Mouse (Mus musculus) limb, embryonic 11.5 days (tissue): ENCODE measurements around the gene Atp5h. TPM values are rescaled to one million over a fixed set of nuclear protein-coding genes. Genes with fewer than 3 reads are reported as not detected.
"Not testable (repeated sequence)": the region's sequence is repeated elsewhere in the genome, so short reads cannot be mapped to it uniquely, and the experiment has no call there.

Experiments
- ATAC-seq: fragments of 200-750 bp; cut with Nextera tagmentation; 2 replicates; pipeline ENCODE4 v1.8.0; 2017; ENCODE audit warnings: low read depth; ENCODE audit not compliant: insufficient number of reproducible peaks, low FRiP score, low TSS enrichment
- DNase-seq: peaks from one replicate; pipeline ENCODE4 v3.0.0-alpha.2; 2015; ENCODE audit warnings: low spot score
- H3K27ac ChIP-seq: fragments of 300-500 bp; sonication (generic); replicated peaks from 2 replicates; pipeline ENCODE4 v1.5.1; 2014; ENCODE audit warnings: low read depth, mild to moderate bottlenecking, low read length
- H3K27me3 ChIP-seq: fragments of 300-500 bp; sonication (generic); 2 replicates; pipeline ENCODE4 v1.6.1; 2014; ENCODE audit warnings: mild to moderate bottlenecking, low read length, mixed read lengths; ENCODE audit not compliant: control insufficient read depth, insufficient read depth
- H3K36me3 ChIP-seq: fragments of 300-500 bp; sonication (generic); 2 replicates; pipeline ENCODE4 v1.6.1; 2014; ENCODE audit warnings: mild to moderate bottlenecking, low read length, moderate library complexity, mixed read lengths; ENCODE audit not compliant: control insufficient read depth, insufficient read depth
- H3K4me1 ChIP-seq: fragments of 300-500 bp; sonication (generic); 2 replicates; pipeline ENCODE4 v1.6.1; 2014; ENCODE audit warnings: low read length, mixed read lengths; ENCODE audit not compliant: control insufficient read depth, insufficient read depth
- H3K4me2 ChIP-seq: fragments of 300-500 bp; sonication (generic); 2 replicates; pipeline ENCODE4 v1.6.1; 2014; ENCODE audit warnings: low read depth, mild to moderate bottlenecking, moderate library complexity; ENCODE audit not compliant: severe bottlenecking
- H3K4me3 ChIP-seq: fragments of 300-500 bp; sonication (generic); 2 replicates; pipeline ENCODE4 v1.5.1; 2014; ENCODE audit warnings: low read depth, low read length
- H3K9ac ChIP-seq: fragments of 300-500 bp; sonication (generic); 2 replicates; pipeline ENCODE4 v1.6.1; 2014; ENCODE audit warnings: mild to moderate bottlenecking, low read length
- H3K9me3 ChIP-seq: fragments of 300-500 bp; sonication (generic); 2 replicates; pipeline ENCODE4 v1.6.1; 2016; ENCODE audit warnings: low read length; ENCODE audit not compliant: control insufficient read depth
- WGBS: fragments of 180-500 bp; shearing (Covaris S2); extraction: QIAGEN DNeasy Blood & Tissue Kit; methylation state at CpG from one replicate; pipeline ENCODE4 v1.1.7; 2014; 5-methylcytosine and 5-hydroxymethylcytosine counted together
- polyA plus RNA-seq: library from polyadenylated mRNA; unstranded; fragments of >200 nt; fragmentation: Nextera tagmentation; extraction: Ambion mirVana; gene quantifications from 2 replicates; pipeline ENCODE4 v1.2.1, GENCODE M21; 2014

The Atp5h gene
- polyA plus RNA-seq, 1 experiment from 2014 or later = 943 TPM

GRCm38 (mm10) chr11:115456182-115456581 is 36.4 kb upstream of the Atp5h start:
- WGBS = 95% methylated on average over 5 of the region's 5 CpGs
- H3K9ac ChIP-seq = no peak overlapping the region
- 0 out of 2 replicates have a peak, but pooled peaks cover 2% of the 10 kb centered on the region for H3K4me1 ChIP-seq
- H3K27ac ChIP-seq = no peak overlapping the region
- H3K9me3 ChIP-seq = no peaks in the 10 kb centered on the region
- H3K36me3 ChIP-seq = no peaks in the 10 kb centered on the region
- no peaks in the 10 kb centered on the region for H3K27me3 ChIP-seq
- no peak overlapping the region for H3K4me3 ChIP-seq
- DNase-seq = no peak
- no peak overlapping the region for H3K4me2 ChIP-seq
- ATAC-seq = no peak

GRCm38 (mm10) chr11:115455619-115456018 is 35.9 kb upstream of the Atp5h start:
- DNase-seq (no peak), ATAC-seq (no peak)
- Histone ChIP-seq H3K4me2 (no peak overlapping the region), H3K27me3 (no peaks in the 10 kb centered on the region), H3K4me3 (no peak overlapping the region), H3K36me3 (no peaks in the 10 kb centered on the region), H3K4me1 (0 out of 2 replicates have a peak, but pooled peaks cover 2% of the 10 kb centered on the region), H3K9ac (no peak overlapping the region), H3K9me3 (no peaks in the 10 kb centered on the region), H3K27ac (no peak overlapping the region)
- WGBS = 86% methylated on average over 15 of the region's 15 CpGs

GRCm38 (mm10) chr11:115454822-115455221 is 35.1 kb upstream of the Atp5h start:
- H3K27ac ChIP-seq, DNase-seq, H3K4me3 ChIP-seq, H3K27me3 ChIP-seq, H3K4me1 ChIP-seq, H3K4me2 ChIP-seq, ATAC-seq, H3K9me3 ChIP-seq, H3K9ac ChIP-seq, H3K36me3 ChIP-seq: not testable (repeated sequence)
- 90% methylated on average over 6 of the region's 6 CpGs for WGBS

- H3K27ac ChIP-seq = no peak overlapping the region
- no peaks in the 10 kb centered on the region for H3K9me3 ChIP-seq
- H3K27me3 ChIP-seq = no peaks in the 10 kb centered on the region
- H3K36me3 ChIP-seq = no peaks in the 10 kb centered on the region
- no peak overlapping the region for H3K4me3 ChIP-seq
- H3K4me1 ChIP-seq = 0 out of 2 replicates have a peak, but pooled peaks cover 4% of the 10 kb centered on the region
- no peak overlapping the region for H3K9ac ChIP-seq
- H3K4me2 ChIP-seq = no peak overlapping the region
- ATAC-seq (no peak), DNase-seq (no peak)
- WGBS = 79% methylated on average over 4 of the region's 4 CpGs
Measured at GRCm38 (mm10) chr11:115453306-115453705, 33.5 kb upstream of the Atp5h start.

- ATAC-seq (no peak), DNase-seq (no peak)
- H3K9me3 ChIP-seq = no peaks in the 10 kb centered on the region
- no peaks in the 10 kb centered on the region for H3K27me3 ChIP-seq
- H3K4me2 ChIP-seq = no peak overlapping the region
- 88% methylated on average over 7 of the region's 7 CpGs for WGBS
- H3K36me3 ChIP-seq = no peaks in the 10 kb centered on the region
- H3K9ac ChIP-seq = no peak overlapping the region
- H3K4me3 ChIP-seq = no peak overlapping the region
- H3K4me1 ChIP-seq = 0 out of 2 replicates have a peak, but pooled peaks cover 4% of the 10 kb centered on the region
- no peak overlapping the region for H3K27ac ChIP-seq
Measured at GRCm38 (mm10) chr11:115452281-115452860, 32.6 kb upstream of the Atp5h start.

GRCm38 (mm10) chr11:115451781-115452241 is 32.0 kb upstream of the Atp5h start:
- DNase-seq (no peak), ATAC-seq (no peak)
- Histone ChIP-seq H3K27me3 (no peaks in the 10 kb centered on the region), H3K36me3 (no peaks in the 10 kb centered on the region), H3K4me3 (no peak overlapping the region), H3K27ac (no peak overlapping the region), H3K4me1 (0 out of 2 replicates have a peak, but pooled peaks cover 2% of the 10 kb centered on the region), H3K9ac (no peak overlapping the region), H3K9me3 (no peaks in the 10 kb centered on the region), H3K4me2 (no peak overlapping the region)
- 78% methylated on average over 8 of the region's 8 CpGs for WGBS

- Histone ChIP-seq H3K4me1 (0 out of 2 replicates have a peak, but pooled peaks cover 2% of the 10 kb centered on the region), H3K9ac (no peak overlapping the region), H3K4me3 (no peak overlapping the region), H3K27me3 (no peaks in the 10 kb centered on the region), H3K27ac (no peak overlapping the region), H3K9me3 (no peaks in the 10 kb centered on the region), H3K4me2 (no peak overlapping the region), H3K36me3 (no peaks in the 10 kb centered on the region)
- WGBS = 91% methylated on average over 7 of the region's 7 CpGs
- DNase-seq = no peak
- no peak for ATAC-seq
Measured at GRCm38 (mm10) chr11:115450176-115450575, 30.4 kb upstream of the Atp5h start.

- no peak for DNase-seq
- Histone ChIP-seq H3K4me2 (no peak overlapping the region), H3K9ac (no peak overlapping the region), H3K4me3 (no peak overlapping the region), H3K27me3 (no peaks in the 10 kb centered on the region), H3K9me3 (no peaks in the 10 kb centered on the region), H3K36me3 (no peaks in the 10 kb centered on the region), H3K27ac (no peak overlapping the region), H3K4me1 (0 out of 2 replicates have a peak, but pooled peaks cover 2% of the 10 kb centered on the region)
- 35% methylated on average over 7 of the region's 7 CpGs for WGBS
- ATAC-seq = no peak
Measured at GRCm38 (mm10) chr11:115448998-115449397, 29.2 kb upstream of the Atp5h start.

GRCm38 (mm10) chr11:115448075-115448474 is 28.3 kb upstream of the Atp5h start:
- Histone ChIP-seq H3K4me2 (no peak overlapping the region), H3K36me3 (no peaks in the 10 kb centered on the region), H3K9ac (no peak overlapping the region), H3K27ac (no peak overlapping the region), H3K4me1 (0 out of 2 replicates have a peak, but pooled peaks cover 2% of the 10 kb centered on the region), H3K4me3 (no peak overlapping the region), H3K9me3 (no peaks in the 10 kb centered on the region), H3K27me3 (no peaks in the 10 kb centered on the region)
- DNase-seq (no peak), ATAC-seq (no peak)
- WGBS = 85% methylated on average over 16 of the region's 16 CpGs
